Mouse (Mus musculus): ENCODE measurements around the gene Creb3l1.

GRCm38 (mm10) chr2:91936154-91936553, 88.1 kb downstream of the Creb3l1 start:
- TF ChIP-seq CTCF (IDR thresholded peaks at IDR 0.05; ENCODE audit: low read depth, low read length) (no peak), POLR2A (IDR thresholded peaks at IDR 0.05; ENCODE audit: borderline replicate concordance, low read depth, low read length) (no peak)

Measured in bone marrow macrophage, adult 2 months (primary cell).